ENCODE assay signal across 7 mouse cellular contexts in the genomic region with DNA sequence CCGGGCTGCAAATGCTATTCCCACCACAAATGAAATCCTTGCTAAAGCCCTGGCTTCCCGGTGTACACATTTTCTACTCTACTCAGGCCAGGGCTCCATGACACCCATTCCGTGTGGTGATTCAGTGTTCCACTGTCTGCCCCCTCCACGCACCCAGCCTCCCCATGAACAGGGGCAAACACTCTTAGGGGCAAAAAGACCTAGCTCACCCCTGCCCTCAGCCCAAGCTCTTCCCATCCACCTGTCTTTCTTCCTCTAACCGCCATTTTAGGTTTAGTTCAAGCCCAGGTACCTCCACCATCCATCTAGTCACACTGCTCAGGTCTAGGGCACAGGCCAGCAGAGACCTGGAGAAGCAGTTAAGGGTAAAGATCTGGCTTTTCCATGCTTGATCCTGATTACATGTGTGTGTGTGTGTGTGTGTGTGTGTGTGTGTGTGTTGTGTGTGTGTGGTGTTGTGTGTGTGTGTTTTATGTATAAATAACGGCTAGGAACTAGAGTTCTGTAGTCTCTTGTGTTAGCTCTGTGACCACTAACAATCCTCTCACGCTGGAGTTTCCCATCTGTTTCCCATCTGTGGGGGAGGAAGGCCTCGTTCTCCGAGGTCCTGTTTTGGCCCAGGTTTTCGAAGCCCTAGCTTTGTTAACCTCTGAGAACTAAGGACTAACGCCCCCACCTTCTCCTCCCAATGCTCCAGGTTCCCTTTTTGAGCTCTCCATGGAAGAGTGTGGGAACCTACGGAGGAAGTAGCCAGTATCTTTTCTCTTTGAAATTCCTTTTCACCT. TPM values are rescaled to one million over a fixed set of nuclear protein-coding genes. Genes with fewer than 3 reads are reported as not detected.
DNase-seq lines count a peak whose midpoint lies in the region; ATAC-seq and TF ChIP-seq lines count a peak whose summit lies in the region.

No protein-coding gene starts in this region.

- no peaks in the 10 kb centered on the region for H3K9me3 ChIP-seq in lung, embryonic 14.5 days (ENCODE audit: low read depth, low read length)

- peak overlapping the region; percentile 88 for H3K9ac ChIP-seq in lung, embryonic 14.5 days

- no peaks in the 10 kb centered on the region for H3K4me1 ChIP-seq in lung, embryonic 14.5 days (ENCODE audit: insufficient read depth)
- peaks cover 2% of the 10 kb centered on the region; the same call in 1 of the 2 replicates for H3K4me1 ChIP-seq in cortical plate, adult 2 months (ENCODE audit: control insufficient read depth, insufficient read depth, low read length)

- H3K27me3 ChIP-seq in lung, embryonic 14.5 days (ENCODE audit: insufficient read depth, low read length) = no peaks in the 10 kb centered on the region

- TF ChIP-seq POLR2A in cortical plate, adult 2 months (IDR thresholded peaks at IDR 0.05; ENCODE audit: extremely low read depth, insufficient read depth, low read length) = no peak

- peak overlapping the region; percentile 89; the same call in 1 of the 2 replicates for H3K27ac ChIP-seq in lung, embryonic 14.5 days (ENCODE audit: low read depth)
- peak overlapping the region; percentile 88; the same call in 1 of the 2 replicates for H3K27ac ChIP-seq in cortical plate, adult 2 months (ENCODE audit: insufficient read depth, low read length)

- H3K4me2 ChIP-seq in lung, embryonic 14.5 days = peak overlapping the region; percentile 76

- no peak for TF ChIP-seq CTCF in lung, embryonic 14.5 days (IDR thresholded peaks at IDR 0.05; ENCODE audit: low read depth)
- no peak for TF ChIP-seq CTCF in cortical plate, adult 2 months (IDR thresholded peaks at IDR 0.05; ENCODE audit: extremely low read depth, insufficient read depth, low read length)

- H3K36me3 ChIP-seq in lung, embryonic 14.5 days (ENCODE audit: insufficient read depth) = peaks cover 38% of the 10 kb centered on the region

- peak; percentile 34 for DNase-seq in lung, embryonic 14.5 days
- no peak for DNase-seq in lung, postnatal 4 days
- DNase-seq in heart, postnatal 4 days = peak; percentile 18
- peak; percentile 3 for DNase-seq in lung, postnatal 14 days
- no peak for DNase-seq in left cerebral cortex, postnatal 14 days (ENCODE audit: low spot score in 2 of 2)

- WGBS in lung, embryonic 14.5 days = 39% methylated on average over 12 of the region's 12 CpGs

- intact Hi-C loops in left cerebral cortex, postnatal 14 days (cut with DNase I) = no loop called here

- peak; percentile 7; the same call in 1 of the 2 replicates for ATAC-seq in lung, embryonic 14.5 days (ENCODE audit: insufficient read depth)
- ATAC-seq in granulocyte monocyte progenitor cell, adult 5-6 weeks (replicated peaks; ENCODE audit: poor library complexity, severe bottlenecking) = no peak

- H3K4me3 ChIP-seq in lung, embryonic 14.5 days (ENCODE audit: low read depth, low read length) = peak overlapping the region; percentile 56
- peak overlapping the region; percentile 99 for H3K4me3 ChIP-seq in cortical plate, adult 2 months (ENCODE audit: insufficient read depth, low read length)

RNA-seq across cellular contexts. Expression of gene Adprh, which starts 0.9 kb away (rescaled TPM):
- 82.9 and 91.4 TPM in 2 replicates for polyA plus RNA-seq in lung, embryonic 14.5 days (2014; fragmentation: Nextera tagmentation; extraction: Ambion mirVana)
- polyA plus RNA-seq in cortical plate, adult 2 months (2012; rRNA removed) = 61.2 and 61.3 TPM in 2 replicates
- total RNA-seq in heart, postnatal 4 days (2021) = 10 to 100 TPM; 34.1 to 35.3 TPM
- 10 to 100 TPM; 61.4 to 63.4 TPM for total RNA-seq in left cerebral cortex, postnatal 14 days (2021)
- total RNA-seq in granulocyte monocyte progenitor cell, adult 5-6 weeks (2014; fragmentation: Nextera tagmentation) = 18.9 and 31.5 TPM in 2 replicates
- 10.8 and 15.0 TPM in 2 replicates for total RNA-seq in granulocyte monocyte progenitor cell, adult 5-6 weeks (2017)

RNA-seq across cellular contexts. Expression of gene Cd80, which starts 3.7 kb away (rescaled TPM):
- polyA plus RNA-seq in lung, embryonic 14.5 days (2014; fragmentation: Nextera tagmentation; extraction: Ambion mirVana) = 0.30 and 0.39 TPM in 2 replicates
- polyA plus RNA-seq in cortical plate, adult 2 months (2012; rRNA removed) = 0.61 and 0.79 TPM in 2 replicates
- total RNA-seq in heart, postnatal 4 days (2021) = under 1 TPM; 0.26 to 0.27 TPM
- under 1 TPM; 0.30 to 0.46 TPM for total RNA-seq in left cerebral cortex, postnatal 14 days (2021)
- 0.21 TPM in 1 of 2 replicates, not detected in the other for total RNA-seq in granulocyte monocyte progenitor cell, adult 5-6 weeks (2014; fragmentation: Nextera tagmentation)
- total RNA-seq in granulocyte monocyte progenitor cell, adult 5-6 weeks (2017) = 0.52 TPM in 1 of 2 replicates, not detected in the other

RNA-seq across cellular contexts. Expression of gene Pla1a, which starts 18.7 kb away (rescaled TPM):
- polyA plus RNA-seq in lung, embryonic 14.5 days (2014; fragmentation: Nextera tagmentation; extraction: Ambion mirVana) = 0.14 TPM in 1 of 2 replicates, not detected in the other
- polyA plus RNA-seq in cortical plate, adult 2 months (2012; rRNA removed) = 2.2 and 2.3 TPM in 2 replicates
- 1 to 10 TPM; 5.8 to 5.9 TPM for total RNA-seq in heart, postnatal 4 days (2021)
- 1 to 10 TPM in 1 of 2 experiments, under 1 TPM in 1; 0.57 to 1.3 TPM for total RNA-seq in left cerebral cortex, postnatal 14 days (2021)
- not detected in 2 replicates for total RNA-seq in granulocyte monocyte progenitor cell, adult 5-6 weeks (2014; fragmentation: Nextera tagmentation)
- total RNA-seq in granulocyte monocyte progenitor cell, adult 5-6 weeks (2017) = not detected in 2 replicates

Comparison
In these comparisons a context has a peak if more than half of its experiments do, and no peak if none do; other contexts are left out.
1. DNase-seq: peak in lung, embryonic 14.5 days (single experiment), heart, postnatal 4 days (single experiment) and lung, postnatal 14 days (single experiment); none in lung, postnatal 4 days (0 of 2) and left cerebral cortex, postnatal 14 days (0 of 2).